Mouse (Mus musculus) lung, postnatal 10 days (tissue): Measurements from ENCODE around the gene Spns2.

Source experiments
- DNase-seq: peaks from one replicate; pipeline ENCODE4 v3.0.0; 2021

Gene Spns2

GRCm38 (mm10) chr11:72497367-72497766 lies 7.7 kb upstream of the Spns2 start:
- DNase-seq: no peak

GRCm38 (mm10) chr11:72496775-72497174 lies 7.1 kb upstream of the Spns2 start:
- DNase-seq: no peak

- DNase-seq: no peak
Measured at GRCm38 (mm10) chr11:72496066-72496465, 6.4 kb upstream of the Spns2 start.

DNA sequence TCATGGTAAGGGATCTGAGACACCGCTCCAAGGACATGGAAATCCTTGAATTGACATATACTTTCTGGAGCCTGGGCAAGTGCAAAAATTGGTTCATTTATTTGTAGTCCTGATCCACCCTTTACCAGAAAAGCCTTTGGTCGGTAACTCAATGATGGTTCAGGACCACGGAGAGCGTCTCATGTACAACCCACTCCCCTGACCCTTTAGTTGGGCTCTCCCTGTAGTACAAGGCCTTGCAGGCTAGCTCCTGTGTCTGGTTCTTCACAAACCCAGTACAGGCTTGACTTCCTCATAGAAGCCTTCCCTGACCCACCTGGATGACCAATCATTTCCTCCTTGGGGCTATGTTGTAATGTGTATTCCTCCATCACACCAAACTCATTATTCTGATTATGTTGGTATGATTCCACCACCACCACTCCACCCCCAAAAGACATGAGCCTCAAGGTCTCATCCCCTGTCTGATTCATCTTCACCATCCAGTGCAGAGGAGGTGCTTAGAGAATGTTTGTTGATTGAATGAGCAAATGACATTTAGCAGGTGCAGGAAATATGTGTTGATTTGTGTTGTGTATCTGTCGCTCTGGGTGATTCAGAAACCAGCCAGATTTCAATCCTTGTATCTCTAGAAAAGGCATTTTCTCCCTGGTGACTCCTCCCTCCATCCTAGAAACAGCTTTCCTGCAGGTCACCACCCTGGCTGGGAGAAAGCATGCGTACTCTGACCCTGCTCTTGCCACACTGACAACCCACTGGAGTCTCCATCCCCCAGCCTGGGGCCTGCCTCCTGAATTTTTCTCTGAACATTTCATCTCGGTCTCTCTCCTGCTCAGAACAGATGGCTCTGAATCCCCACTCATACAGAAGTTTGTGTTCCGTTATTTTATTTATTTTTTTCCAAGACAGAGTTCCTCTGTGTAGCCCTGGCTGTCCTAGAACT lies 4.6 kb upstream of the Spns2 start:
- no peak for DNase-seq

DNA sequence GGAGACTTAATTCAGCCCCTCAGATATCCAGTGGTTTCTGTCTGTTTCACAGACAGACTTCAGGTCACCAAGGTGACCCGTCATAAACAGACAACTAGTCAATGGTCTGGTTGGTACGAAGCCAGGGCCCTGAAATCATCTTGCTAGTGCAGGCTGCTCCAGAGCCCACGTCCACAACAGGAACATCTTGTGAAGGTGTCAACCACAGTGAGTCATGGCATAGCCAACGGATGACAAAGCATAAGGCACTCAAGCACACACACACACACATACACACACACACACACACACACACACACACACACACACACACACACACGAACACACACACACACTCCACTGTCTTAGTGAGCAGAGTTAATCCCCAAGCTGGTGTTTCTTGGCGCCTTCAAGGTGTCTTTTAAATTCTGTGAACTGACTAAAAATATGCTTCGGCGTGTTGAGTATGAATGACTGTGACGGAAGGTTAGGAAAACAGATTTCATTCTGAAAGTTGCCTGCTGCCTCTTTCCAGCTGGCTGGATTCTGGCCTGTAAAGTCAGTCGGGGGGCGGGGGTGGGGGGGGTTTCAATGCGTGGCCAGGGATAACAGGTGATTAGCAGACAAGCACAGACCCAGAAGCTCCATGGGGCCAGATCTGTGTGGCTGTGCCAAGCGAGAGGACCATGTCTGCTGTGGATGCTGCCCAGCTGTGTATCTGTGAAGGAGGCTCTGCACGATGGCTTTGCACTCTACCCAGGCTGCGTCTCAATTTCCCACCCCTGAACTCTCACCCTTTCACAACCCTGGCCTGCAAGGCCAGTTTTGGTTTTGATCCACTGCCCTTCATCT lies 1.6 kb upstream of the Spns2 start:
- no peak for DNase-seq

DNA sequence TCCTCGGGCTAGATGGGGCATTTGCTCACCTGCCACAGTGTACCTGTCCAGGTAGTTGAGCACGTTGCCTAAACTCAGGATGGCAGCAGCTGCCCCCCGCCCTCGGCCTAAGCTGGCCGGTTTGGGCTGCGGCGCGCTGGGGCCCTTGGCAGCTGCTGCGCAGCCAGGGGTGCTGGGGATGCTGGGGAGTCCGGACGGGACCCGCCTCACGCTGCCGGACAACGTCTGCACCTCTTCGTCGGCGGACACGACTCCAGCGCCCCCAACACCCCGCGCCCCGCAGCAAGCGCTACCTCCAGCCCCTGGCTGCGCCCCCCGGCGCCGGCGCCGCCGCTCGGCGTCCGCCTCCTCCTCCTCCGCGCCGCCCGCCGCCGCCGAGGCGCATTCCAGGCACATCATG lies 307 bp downstream of the Spns2 start:
- peak; percentile 32 for DNase-seq

GRCm38 (mm10) chr11:72488753-72489271 lies 892 bp downstream of the Spns2 start:
- DNase-seq: peak; percentile 54

DNA sequence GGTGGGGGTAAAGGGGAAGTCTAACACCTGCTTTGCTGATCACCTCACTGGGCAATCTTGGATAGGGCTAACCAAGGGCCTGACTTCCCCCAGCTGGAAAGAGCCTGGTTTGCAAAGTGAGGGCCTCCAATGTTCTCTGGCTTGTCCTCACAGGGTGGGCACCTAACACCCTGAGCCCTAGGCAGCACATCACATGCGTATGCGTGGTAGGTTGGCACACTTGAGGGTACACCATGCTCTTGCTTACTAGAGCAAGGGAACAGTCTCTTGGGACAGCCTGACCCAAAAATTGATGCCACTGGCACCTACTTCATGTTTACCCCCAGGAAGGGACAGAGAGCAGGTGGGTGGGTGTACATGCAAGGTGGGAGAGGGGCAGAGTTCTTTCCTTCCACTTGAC lies 2.0 kb downstream of the Spns2 start:
- DNase-seq: no peak

GRCm38 (mm10) chr11:72487171-72487570 lies 2.5 kb downstream of the Spns2 start:
- peak; percentile 37 for DNase-seq

DNA sequence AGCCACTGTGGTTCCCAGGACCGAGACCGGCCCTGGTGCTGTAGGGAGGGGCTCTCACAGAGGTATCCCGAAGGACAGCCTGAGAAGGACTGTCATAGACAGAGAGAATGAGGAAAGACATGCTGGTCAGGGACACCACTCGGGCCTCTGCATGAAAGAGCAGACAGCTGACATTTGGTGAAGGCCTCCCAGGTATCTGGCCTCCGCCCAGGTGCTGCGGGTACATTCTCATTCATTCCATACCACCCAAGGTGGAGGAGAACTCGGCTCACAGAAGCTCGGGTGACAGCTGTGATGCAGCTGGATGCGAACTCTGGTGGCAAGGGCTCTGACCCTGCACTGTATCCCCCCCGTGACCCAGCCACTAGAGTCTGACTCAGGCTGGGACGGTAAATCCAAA lies 3.7 kb downstream of the Spns2 start:
- DNase-seq: no peak

DNA sequence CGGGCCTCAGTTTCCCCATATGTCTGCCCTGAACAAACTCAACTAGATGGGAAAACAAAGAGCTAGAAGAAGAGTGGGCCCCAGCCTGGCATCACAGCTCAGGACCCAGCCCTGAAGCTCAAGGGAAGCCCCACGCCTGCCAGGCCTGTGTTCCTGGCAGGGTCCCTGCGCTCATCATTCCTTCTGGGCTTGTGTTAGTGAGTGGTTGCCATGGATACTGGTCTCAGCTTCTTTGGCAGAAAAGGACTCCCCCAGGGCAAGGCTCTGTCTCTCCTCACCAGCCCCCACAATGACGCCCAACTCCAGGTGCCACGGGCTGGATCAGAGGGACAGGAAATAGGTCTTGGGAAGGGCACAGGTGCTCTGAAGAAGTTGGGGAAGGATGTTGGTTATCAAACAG lies 4.5 kb downstream of the Spns2 start:
- DNase-seq: no peak

DNA sequence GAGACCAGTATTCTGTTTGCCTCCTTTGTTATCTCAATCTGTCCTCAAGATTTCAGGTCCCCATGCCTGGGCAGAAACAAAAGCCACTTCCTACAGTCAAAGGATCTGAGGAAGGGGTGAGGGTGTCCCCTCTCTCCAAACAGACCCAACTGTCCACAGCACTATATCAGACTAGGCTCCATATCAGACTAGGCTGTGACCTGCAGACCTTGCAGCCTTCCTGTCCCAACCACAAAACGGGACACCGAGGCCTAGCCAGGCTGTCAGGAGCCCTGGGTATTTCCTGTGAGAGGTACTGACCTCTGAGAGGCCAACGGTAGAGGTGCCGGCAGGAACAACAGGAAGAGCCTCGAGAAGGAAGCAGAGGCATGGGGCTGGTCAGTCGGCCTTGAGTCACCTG lies 5.2 kb downstream of the Spns2 start:
- DNase-seq: no peak

GRCm38 (mm10) chr11:72481952-72482351 lies 7.8 kb downstream of the Spns2 start:
- DNase-seq: no peak

GRCm38 (mm10) chr11:72481313-72481712 lies 8.4 kb downstream of the Spns2 start:
- no peak for DNase-seq

DNA sequence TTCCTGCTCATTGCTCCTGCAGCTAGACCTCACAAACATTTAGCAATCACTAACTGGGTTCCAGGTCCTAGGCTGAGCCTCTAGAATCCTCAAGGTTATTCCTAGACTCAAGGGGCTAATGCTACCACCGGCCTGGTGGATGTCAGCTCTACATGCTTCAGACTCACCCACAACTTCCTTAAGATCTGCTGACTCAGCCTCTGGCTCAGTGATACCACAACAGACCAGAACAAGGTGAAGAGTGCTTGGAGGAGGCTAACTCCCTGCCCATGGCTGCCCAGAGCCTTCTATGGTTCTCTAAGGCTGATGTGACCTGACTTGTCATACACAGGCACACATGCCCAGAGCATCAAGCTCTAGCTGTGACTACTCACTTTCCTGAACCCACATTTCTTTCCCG lies 10.2 kb downstream of the Spns2 start:
- no peak for DNase-seq

GRCm38 (mm10) chr11:72478228-72478627 lies 11.5 kb downstream of the Spns2 start:
- DNase-seq: peak; percentile 40

DNA sequence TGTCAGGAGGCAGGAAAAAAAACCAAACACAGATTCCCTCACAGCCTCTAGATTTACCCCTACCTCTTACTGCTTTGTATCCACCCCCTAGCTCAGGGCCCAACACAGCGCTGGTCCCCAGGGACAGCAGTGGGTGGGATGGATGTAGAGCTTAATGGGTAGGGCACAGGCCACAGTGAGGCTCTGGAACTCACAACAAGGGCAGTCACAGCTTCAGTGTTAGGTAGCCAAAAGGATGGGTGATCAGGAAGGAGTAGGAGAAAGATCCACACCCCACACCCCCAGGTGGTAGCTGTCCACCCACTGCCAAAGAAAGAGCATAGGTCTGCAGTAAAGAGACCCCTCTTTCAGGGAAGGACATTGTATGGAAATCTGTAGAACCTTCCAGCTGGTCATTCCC lies 12.1 kb downstream of the Spns2 start:
- DNase-seq: no peak

DNA sequence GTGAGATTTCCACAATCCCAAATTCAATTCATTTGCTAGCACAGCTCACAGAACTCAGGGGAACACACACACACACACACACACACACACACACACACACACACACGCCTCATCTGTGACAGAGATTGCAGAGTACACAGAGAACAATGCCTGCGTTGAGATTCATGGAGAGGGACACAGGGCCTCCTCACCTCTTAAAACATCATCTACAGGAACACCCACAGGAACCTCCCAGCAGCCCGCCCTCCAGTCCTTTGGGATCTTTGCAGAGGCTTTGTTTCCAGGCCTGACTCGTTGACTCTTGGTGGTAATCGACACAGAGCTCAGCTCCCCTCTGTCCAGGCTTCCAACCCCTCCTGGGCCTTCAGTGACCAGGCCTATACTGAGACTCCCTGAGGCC lies 12.5 kb downstream of the Spns2 start:
- no peak for DNase-seq

DNA sequence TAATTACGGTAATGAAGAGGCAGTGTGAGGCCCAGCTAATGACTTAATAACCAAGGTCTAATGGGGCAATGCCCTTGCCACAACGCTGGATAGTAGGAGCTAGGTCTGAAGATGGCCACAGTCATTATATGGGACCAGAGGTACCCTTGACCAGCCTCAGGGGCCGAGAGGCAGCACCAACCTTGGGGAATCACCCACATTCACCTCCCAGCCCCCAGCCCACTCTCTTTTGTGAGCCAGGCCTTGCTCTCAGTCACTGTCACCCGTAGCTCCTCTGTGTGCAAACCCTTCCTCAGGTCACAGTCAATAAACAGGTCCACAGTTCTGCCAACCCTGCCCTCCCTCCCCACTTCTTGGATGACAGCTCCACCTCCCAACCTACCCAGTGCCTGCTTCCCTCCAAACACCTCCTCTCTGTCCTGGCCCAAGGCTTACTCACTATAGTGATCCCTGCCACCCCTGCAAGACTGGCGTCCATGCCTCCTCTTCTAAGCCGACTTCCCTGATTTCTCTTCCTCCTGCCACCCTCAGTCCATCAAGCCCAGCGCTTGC lies 13.6 kb downstream of the Spns2 start:
- no peak for DNase-seq

DNA sequence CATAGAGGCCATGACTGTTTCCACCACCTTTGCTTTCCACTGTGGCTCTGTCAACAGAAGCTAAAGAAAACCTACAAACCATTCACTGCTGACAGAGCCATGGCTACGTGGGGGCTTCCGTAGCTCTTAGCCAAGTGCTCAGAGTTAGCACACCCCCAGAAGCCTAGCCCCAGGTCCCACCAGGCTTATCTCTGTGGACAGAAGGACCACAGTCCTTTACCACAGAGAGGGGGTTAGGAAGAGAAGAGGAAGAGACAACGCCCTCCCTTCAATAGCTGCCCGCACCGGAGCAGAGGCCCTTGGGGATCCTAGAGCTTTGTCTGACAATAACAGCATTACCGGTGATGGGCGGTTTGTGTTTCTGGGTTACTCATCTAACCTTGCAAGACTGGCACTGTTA lies 14.3 kb downstream of the Spns2 start:
- DNase-seq: peak; percentile 29

DNA sequence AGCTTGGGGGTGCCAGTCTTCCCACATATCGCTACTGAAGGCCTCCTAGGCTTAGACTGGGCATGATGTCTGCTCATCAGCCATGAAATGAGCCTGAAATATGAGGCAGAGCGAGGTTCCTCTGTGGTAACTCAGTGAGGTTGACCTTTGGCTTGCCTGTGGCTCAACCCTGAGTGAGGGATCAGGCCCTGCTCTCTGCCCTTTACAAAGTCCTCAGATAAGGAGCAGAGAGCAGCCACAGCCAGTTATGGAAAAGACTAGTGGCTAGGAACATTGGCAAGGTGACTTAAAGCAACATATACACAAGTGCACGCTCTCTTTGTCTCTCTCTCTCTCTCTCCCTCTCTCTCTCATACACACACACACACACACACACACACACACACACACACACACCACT lies 14.8 kb downstream of the Spns2 start:
- no peak for DNase-seq

DNA sequence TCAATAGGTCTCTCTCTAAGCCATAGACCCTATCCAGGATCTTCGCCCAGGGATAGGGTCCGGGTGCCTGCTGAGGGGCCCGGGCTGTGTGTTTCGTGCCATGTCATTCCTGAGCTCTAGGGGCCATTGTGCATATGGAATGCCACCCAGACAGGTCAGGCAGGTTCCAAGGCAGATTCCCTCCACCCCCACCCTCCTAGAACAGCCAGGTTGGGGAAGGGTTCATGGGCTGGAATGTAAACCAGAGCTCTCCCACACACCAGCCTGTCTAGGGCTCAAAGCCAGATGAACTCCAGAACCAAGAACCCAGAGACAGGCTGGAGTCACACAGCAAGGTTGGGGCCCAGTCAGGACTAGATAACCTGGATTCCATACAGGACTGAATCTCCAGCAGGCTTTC lies 16.2 kb downstream of the Spns2 start:
- DNase-seq: peak; percentile 45

- DNase-seq: no peak
Measured at GRCm38 (mm10) chr11:72471381-72471780, 18.3 kb downstream of the Spns2 start.
